Mouse (Mus musculus) layer of hippocampus, postnatal 25 days (tissue): Measurements from ENCODE around the gene Lmntd1. TPM values are rescaled to one million over a fixed set of nuclear protein-coding genes. Genes with fewer than 3 reads are reported as not detected.

Source experiments
- DNase-seq, 2 experiments: peaks; one replicate each; pipeline ENCODE4 v3.0.0; 2022; ENCODE audit warnings: mixed read lengths in 2 of 2, low spot score in 1 of 2; ENCODE audit errors: extremely low spot score in 1 of 2
- total RNA-seq, 2 experiments: library from RNA; stranded (reverse); gene quantifications; 2 replicates each; pipeline ENCODE4 v1.2.3; 2021

Lmntd1 gene
- total RNA-seq, 2 experiments from 2014 or later = 0.81 to 1.9 TPM

DNA sequence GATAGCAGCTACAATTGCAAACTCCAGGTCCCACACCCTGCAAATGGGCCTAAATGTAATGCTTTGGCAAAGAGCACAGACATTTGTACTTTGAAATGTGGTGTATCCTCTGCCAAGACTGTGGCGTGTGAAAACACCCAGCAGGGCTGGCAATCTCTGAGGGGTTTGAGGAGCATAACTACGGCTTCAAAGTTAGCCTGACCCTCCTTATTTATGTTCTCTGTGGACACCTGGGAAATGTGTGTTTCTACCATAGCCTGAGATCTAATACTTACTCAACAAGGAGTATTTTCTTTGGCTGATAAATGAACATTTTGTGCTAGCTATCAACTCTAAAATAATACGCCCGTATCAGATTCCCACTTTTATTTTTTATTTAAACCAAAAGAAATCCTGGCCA is 168.7 kb downstream of the Lmntd1 start:
- DNase-seq = no peak

DNA sequence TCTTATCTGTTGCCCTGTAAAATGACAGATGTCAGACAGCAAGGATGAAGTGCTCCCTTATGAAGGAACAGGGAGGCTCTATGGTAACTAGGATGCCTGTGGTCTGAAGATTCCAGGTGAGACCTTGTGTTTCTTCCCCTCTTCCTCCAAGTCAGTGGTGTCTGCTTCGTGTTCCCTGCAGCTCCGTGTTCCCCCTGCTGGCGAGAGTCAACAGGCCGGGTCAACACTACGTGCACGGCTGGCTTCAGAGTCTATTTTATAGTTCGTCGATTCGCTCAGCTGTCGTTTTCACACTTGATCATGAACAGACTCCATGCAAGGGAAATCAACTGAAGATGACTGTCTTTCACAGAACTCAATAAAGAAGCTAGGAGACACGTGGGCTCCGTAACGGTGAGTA is 171.3 kb downstream of the Lmntd1 start:
- DNase-seq = no peak

DNA sequence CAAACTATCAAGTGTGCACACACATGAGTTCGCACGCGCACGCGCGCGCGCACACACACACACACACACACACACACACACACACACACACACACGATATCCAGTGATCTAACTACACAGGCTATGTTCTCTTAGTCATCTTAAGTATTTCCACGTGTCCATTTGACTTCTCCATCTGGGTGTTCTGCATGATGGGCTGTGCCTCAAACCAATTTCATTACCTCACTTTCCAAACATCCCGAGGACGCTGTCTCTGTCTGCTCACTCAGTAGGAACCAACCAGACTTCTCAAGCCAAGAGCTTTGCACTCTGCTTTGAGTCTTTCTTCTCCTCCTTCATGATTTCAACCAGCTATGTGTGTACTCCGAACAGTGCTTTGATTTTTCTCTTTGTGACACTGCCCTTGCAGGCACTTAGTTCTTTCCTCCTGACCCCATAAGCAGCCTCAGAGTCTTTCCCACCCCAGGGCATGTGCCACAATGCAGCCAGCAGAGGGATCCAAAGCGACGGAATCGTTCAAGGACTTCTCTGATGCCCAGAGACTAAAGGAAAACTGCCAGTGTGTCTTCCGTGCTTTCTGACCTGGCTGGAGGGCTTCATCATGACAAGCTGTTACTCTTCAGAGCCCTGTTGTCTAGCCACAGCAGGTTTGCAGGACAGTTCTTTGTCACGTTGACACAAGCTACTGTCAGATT is 172.6 kb downstream of the Lmntd1 start:
- DNase-seq = peak in 1 of 2 experiments; percentile 33

DNA sequence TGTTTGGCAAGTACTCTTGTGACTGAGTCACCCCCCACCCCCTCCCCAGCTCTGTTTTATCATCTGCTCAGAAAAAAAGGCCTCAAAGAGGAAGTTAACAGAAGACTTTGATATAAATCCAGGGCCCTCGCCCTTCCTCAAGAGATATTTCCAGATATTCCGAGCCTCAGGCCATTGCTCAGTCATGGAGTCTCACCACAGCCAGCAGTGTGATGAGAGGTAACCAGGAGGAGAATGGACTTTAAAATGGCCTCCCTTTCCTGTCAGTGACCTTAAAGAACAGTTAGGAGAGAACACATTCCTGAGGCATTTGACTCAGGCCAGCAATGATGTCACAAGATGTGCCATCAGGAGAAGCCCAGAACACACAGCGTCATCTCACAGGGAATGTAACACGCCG is 175.3 kb downstream of the Lmntd1 start:
- no peak for DNase-seq

DNA sequence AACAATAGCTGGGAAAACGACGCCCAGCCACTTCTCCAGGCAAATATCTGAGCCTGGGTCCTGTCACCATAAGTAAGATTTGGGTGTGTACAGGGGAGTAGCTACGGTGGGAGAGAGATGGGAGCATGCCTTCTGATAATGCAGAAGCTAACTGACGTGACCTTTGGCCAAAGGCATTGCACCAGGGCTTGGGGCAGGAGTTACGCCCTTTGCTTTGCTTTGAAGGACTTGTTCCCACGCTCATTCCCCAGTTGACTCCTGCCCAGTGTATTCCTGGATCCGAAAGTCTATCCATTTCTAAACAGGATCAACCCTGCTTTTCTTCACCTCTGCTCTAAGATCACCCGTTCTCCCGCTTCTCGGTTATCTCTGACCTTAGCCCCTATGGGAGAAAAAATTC is 178.4 kb downstream of the Lmntd1 start:
- no peak for DNase-seq

DNA sequence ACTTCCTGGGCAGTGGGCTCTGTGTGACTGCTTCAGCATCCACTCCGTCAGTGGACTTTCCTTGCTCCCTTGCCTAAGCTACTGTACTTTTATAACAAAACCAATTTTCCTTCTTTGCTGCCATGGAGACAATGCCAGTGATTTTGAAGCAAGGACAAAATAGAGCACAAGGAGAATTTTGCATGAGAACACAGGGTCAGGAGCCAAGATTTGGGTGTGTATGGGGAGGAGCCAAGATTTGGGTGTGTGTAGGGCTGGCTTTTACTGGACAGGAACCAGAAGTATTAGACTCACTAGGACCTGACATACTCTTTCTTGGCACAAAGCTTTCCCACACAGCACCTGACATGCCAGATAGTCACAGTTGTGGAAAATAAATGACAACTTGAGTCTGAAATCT is 179.0 kb downstream of the Lmntd1 start:
- DNase-seq = no peak

DNA sequence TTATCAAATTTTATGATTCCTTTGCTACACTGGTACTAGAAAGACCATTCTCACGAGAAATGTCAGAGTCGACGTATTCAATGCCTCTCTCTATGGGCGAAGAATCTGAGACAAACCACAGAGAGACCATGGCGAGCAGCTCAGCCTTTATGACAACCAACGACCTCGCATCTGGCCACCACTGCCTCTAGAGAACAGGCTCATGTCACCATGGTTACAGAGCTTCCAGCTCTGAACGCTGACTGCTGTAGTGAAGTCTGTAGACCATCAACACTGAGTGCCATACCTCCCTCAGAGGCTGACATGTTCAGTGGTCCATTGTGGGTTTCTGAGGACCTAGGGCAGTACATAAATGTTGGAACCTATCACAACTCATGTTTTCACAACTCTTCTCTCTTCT is 180.2 kb downstream of the Lmntd1 start:
- no peak for DNase-seq

DNA sequence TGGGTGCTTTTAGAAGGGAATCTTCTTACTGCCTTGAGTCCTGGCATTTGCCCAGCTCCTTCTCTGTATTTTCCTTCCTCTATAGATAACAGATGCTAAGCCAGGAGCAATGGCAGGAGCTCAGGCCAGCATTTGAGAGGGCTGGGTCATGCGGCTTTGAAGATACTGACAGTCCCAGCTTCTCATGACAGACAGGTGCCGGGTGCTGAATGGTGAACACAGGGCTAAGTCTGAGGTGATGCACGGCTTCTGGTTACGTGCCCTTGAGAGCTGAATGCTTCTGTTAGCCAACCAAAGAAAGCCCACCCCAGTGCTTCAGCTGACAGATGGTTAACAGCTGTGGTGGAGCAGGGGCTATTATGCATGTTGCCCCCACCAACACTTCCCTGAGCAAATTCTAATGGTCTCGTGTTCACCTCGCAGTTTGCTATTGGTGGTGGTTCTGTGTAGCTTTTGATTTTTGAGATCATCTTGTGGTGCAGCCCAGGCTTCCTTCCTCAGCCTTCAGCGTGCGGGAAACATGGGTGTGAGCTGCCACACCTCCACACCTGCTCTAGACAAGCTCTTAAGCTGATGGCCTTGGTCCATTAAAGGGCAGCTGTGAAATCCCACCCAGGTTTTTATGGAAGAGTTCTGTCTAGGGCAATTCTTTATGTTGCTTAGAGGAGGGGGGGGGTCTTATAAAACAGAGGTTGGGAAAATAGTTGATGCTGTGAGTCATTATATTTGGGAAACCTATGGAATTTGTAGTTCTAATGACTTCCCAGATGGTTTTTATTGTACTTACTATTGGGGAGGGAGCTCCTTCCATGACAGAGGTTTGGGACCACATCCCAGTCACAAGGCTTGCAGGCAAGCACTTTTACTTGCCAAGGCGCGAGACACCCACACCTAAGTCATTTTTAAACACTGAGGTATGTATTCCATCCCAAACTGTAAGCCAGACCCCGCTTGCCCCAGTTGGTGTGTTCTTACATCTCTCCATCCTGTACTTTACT is 181.1 kb downstream of the Lmntd1 start:
- no peak for DNase-seq

DNA sequence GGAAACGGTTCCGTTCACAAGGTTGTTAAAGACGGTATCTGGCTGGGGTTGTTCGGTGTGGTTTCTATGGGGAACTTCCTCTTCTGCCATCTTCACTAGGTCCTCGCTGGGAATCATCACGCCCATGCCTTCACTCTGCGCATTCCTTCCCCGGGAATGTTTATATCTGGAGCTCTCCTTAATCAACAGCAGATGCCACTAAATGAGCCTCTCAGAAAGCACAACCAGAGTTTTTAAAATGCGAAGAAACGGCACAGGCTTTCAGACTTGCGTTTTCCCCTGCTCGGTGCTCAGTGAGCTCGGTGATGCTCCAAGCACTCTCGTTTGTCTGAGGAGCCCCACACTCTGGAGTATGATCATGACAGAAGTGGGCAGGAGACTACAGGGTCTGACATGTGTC is 182.4 kb downstream of the Lmntd1 start:
- DNase-seq = no peak

DNA sequence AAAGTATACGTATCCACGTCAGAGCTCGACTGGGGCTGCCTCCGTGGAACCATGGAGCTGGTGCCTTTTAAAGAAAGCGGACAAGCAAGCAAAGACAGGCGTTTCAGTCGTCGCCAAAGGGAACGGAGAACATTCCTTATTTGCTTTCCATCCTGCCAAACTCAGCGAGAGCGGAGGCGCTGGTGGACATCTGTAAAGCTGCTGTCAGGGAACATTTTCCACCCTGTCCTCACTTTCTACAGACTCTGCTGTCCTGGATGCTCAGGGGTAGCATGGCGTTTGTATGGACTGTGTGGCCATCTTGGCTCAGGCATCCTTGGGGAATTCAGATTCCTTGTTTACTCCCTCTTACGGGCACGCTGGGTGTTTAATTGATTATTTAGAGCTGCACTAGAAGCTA is 186.7 kb downstream of the Lmntd1 start:
- DNase-seq = peak in 1 of 2 experiments; percentile 4

DNA sequence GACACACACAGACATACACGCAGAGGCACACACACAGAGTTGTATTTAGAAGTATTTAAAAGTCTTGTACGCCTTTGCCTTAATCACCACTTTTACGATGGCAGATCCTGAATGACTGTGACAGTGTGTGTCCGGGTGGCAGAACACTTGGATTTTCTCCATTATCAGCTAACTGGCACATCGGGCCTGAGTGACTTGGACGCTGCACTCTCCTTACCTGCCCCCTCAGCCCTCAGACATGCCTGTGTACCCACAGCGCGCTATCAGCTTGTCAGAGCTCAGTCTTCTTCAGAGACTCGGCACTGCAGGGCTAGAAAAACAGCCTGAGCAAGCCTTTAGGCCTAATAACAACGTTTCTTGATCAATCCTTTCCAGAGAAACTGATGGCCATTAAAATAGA is 187.6 kb downstream of the Lmntd1 start:
- no peak for DNase-seq

DNA sequence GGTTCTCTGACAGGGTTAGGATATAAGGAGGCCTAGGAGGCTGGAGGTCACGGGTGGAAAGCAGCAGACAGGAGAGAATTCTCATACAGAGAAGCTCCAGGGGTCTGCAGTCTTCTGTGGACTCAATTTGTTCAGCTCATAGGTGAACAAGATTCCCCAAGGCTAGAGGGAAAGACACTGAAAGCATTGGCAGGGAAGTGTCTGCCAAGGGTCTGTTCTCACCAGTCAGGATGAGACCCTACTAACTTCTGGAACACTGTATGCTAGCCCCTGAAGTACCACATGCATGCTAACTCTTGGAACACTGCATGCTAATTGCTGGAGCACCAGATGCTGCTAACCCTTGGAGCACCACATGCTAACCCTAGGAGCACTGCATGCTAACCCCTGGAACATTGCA is 190.0 kb downstream of the Lmntd1 start:
- DNase-seq = no peak

DNA sequence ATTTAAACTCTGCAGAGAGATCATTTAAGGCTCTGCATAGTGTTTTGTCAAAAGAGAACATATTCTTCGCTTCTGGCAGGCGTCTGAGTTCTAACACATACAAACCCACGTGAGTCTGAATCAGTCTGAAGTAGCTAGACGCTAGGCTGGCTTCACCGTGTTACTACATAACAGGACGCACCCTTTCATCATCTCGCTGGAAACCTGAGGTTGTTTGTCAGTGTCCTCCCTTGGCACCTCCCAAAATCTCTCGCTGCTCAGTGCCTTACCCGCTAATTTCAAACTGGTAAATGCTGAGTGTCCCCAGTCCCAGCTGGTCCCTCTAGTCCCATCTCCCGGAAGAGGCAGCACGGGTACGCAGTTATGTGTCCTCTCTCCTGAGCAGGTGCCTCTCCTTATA is 190.6 kb downstream of the Lmntd1 start:
- no peak for DNase-seq

DNA sequence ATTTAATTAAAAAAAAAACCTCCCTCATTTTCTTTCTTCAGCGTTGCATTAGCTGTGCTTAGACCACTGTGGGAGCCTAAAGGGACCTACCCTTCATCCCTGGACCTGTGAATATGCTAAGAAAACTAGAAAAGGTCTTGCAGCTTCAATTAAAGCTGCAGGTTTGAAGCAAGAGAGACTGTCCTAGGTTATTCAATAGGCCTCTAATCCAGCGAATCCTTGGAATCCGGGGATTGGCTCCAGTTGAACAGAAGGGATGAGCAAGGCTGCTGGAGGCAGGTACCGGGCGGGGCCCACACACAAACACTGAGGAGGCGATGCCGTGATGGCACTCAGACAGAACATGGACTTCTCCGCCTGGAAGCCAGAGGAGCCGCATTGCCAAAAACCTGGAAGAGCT is 192.5 kb downstream of the Lmntd1 start:
- DNase-seq = no peak

DNA sequence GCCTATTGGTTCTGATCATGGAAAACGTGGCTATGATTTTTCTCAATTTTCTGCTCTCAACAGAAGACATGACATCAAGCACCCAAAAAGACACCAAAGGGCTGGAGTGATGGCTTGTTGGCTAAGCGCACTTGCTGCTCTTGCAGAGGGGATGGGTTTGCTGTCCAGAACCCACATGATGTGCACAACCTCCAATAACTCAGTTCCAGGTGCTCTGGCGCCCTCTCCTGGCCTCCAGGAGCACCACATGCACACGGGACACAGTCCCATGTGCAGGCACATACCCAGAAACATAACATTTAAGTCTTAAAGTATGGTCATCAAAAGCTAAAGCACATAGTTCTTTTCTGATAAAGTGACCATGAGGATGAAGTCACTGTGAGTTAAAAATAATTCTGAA is 193.7 kb downstream of the Lmntd1 start:
- DNase-seq = no peak

DNA sequence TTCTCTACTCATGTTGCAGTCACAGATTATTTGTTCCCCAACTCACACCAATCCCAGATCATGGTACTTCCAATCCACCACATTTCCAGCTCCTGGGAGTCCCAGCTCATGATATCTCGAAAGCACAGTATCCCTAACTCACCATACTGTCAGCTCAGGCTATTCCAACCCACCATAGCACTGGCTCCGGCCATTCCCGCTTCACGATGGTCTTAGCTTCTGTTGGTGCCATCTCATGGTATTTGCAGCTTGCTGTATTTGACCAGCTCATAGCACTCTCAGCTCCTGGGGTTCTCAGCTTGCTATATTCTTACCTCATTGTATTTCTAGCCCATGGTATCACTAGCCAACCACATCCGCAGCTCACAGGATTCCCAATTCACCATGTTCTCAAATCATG is 195.3 kb downstream of the Lmntd1 start:
- DNase-seq = no peak

DNA sequence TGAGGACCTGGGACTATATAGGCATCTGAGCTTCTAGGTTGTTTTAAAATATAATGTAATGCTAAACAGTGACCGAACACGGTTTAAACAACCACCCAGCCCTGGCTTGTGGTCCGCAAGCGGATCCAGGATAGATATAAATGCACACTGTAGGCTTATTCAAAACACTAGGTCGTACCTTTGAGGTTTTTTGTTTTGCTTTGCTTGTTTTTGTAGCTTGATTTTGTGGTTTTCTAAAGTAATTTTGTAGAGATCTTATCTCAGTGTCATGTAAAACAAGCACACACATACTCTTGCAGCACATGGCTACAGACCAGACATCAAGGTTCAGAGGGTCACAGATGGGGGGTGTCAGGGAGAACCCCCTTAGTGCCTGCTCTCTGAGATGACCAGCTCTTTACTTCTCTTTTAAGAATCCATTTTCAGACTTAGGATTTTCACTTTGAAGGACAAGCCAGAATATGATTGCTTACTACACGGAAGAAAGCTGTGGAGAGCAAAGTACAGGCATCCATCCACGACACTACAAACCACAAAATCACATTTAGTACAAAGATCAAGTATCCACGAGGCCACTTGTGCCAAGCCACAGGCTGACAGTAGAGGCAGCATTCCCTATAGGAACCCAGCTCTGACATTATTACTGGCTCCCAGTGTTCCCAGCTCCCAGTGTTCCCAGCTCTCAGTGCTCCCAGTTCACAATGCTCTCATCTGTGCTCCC is 196.2 kb downstream of the Lmntd1 start:
- no peak for DNase-seq

DNA sequence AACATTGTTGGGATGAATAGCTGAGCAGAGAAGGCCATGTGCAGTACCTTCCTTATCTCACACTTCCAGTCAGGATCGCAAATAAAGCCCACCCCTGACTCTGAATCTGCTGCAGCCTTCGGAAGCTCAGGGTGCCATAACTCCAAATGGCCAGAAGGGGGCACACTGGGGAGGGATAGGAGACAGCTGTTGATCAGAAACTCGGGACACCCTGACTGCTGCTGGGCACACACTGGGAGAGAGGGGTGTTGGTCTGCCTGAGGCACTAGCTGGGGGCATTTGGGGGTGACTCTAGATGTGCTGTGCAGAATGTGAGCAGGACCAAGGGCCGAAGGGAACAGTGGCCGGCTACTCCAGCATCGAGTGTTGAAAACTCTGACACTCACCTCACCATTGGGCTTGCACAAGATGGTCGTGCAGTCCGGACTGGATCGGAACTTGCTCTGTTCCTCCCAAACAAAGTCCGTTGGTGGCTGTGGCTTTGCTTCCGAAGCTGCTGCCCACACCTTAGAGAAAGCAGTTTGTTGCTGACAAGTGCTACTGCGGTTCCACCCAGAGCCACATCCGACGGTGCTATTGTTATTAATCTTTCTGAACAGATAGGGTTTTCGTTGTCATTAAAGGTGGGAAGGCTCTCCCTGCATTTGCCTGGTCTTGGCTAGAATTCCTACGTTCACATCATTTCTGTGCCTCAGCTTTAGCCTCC is 197.0 kb downstream of the Lmntd1 start:
- peak in 1 of 2 experiments; percentile 65 for DNase-seq

DNA sequence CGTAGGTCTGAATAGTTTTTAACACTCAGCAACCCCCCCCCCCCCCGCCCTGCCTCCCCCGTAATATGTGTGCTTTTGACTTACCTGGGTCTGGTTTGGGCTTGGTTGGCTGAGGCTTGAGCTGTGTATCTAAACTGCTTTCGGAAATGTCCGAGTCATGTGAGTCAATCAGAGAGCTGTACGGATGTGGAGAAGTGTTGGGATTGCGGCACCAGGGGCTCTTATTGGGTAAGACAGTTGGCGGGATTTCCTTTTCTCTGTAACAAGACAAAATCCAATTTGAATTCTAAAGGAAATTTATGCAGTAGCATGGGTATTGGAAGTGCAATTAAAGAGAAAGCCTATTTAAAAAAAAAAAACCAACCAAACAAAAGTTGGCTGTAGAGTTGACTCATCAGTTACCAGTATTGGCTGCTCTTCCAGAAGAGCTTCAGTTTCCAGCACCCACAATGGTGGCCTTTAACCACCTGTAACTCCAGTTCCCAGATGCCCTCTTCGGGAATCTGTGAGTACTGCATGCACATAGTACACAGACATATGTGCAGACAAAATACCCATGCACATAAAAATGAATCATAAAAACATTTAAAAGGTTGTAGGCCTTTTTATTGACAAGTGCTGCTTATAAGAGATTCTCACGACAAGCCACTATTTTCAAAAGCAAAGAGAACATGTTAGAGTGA is 209.6 kb downstream of the Lmntd1 start:
- DNase-seq = no peak

DNA sequence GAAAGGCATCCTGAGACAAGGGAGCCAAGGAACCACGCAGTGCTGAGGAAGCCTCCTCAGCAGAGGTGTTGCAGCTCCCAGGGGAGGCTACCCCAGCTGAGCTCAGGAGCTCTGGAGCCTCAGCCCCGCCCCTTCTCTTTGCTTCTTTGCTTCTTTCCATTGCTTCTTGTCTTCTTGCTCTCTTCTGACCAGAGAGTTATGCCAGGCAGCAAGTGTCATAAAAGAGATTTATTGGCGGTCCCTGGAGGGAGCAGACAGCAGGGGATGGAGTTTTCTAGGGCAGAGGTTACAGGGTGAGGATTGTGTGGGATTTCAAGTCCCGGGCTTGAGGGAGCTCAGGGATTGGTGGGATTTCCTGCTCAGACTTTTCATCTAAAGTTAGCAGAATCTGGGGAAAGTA is 213.0 kb downstream of the Lmntd1 start:
- no peak for DNase-seq
